Mouse (Mus musculus) limb, embryonic 14.5 days (tissue): ENCODE data around the gene Ice1. TPM values are rescaled to one million over a fixed set of nuclear protein-coding genes. Genes with fewer than 3 reads are reported as not detected.
A peak's percentile ranks its signal among the peaks of the same experiment; 100 is the strongest.

Source experiments
- ATAC-seq: fragments of 200-750 bp; cut with Nextera tagmentation; 2 replicates; pipeline ENCODE4 v1.8.0; 2017; ENCODE audit warnings: low read depth, moderate number of reproducible peaks, moderate TSS enrichment; ENCODE audit not compliant: low FRiP score
- DNase-seq: peaks from one replicate; pipeline ENCODE4 v3.0.0-alpha.2; 2015; ENCODE audit warnings: low spot score
- H3K27ac ChIP-seq: fragments of 300-500 bp; sonication (generic); replicated peaks from 2 replicates; pipeline ENCODE4 v1.5.1; 2014; ENCODE audit warnings: low read depth, mild to moderate bottlenecking, low read length, moderate library complexity, mixed read lengths
- H3K27me3 ChIP-seq: fragments of 300-500 bp; sonication (generic); 2 replicates; pipeline ENCODE4 v1.6.1; 2014; ENCODE audit warnings: low read length, mixed read lengths; ENCODE audit not compliant: control insufficient read depth, insufficient read depth
- H3K36me3 ChIP-seq: fragments of 300-500 bp; sonication (generic); 2 replicates; pipeline ENCODE4 v1.6.1; 2014; ENCODE audit warnings: mild to moderate bottlenecking, low read length, moderate library complexity, mixed read lengths; ENCODE audit not compliant: control insufficient read depth, insufficient read depth
- H3K4me1 ChIP-seq: fragments of 300-500 bp; sonication (generic); 2 replicates; pipeline ENCODE4 v1.6.1; 2014; ENCODE audit warnings: antibody characterized with exemption, low read length, mixed read lengths; ENCODE audit not compliant: control insufficient read depth, insufficient read depth
- H3K4me2 ChIP-seq: fragments of 300-500 bp; sonication (generic); replicated peaks from 2 replicates; pipeline ENCODE4 v1.6.1; 2014; ENCODE audit warnings: low read depth, mild to moderate bottlenecking, low read length, moderate library complexity; ENCODE audit not compliant: severe bottlenecking
- H3K4me3 ChIP-seq: fragments of 300-500 bp; sonication (generic); replicated peaks from 2 replicates; pipeline ENCODE4 v1.5.1; 2014; ENCODE audit warnings: low read length
- H3K9ac ChIP-seq: fragments of 300-500 bp; sonication (generic); 2 replicates; pipeline ENCODE4 v1.6.1; 2014; ENCODE audit warnings: mild to moderate bottlenecking, low read depth, low read length, moderate library complexity; ENCODE audit not compliant: severe bottlenecking
- H3K9me3 ChIP-seq: fragments of 300-500 bp; sonication (generic); 2 replicates; pipeline ENCODE4 v1.6.1; 2016; ENCODE audit warnings: low read length; ENCODE audit not compliant: control insufficient read depth
- POLR2A ChIP-seq: fragments of 200-500 bp; IDR thresholded peaks from 2 replicates; pipeline ENCODE4 v1.8.0; 2012; ENCODE audit warnings: inconsistent platforms, mild to moderate bottlenecking, moderate library complexity, borderline replicate concordance; ENCODE audit not compliant: insufficient read depth, insufficient read length; ENCODE audit errors: extremely low read depth
- WGBS: fragments of 180-500 bp; shearing (Covaris S2); extraction: QIAGEN DNeasy Blood & Tissue Kit; methylation state at CpG from one replicate; pipeline ENCODE4 v1.1.7; 2014; 5-methylcytosine and 5-hydroxymethylcytosine counted together
- polyA plus RNA-seq, 2 experiments: library from polyadenylated mRNA; depleted of rRNA in 1 of 2; stranded (reverse) in 1 of 2; unstranded in 1 of 2; fragments of >200 nt; fragmentation: Nextera tagmentation in 1 of 2; extraction: Ambion mirVana in 1 of 2; gene quantifications; 2 replicates each; pipeline versions ENCODE4 v1.2.1 to v1.2.3; 2012 to 2014

Ice1 gene
- polyA plus RNA-seq, 2 experiments, result 40.7 to 64.4 TPM

- no peak for TF ChIP-seq POLR2A
- H3K27me3 ChIP-seq, result no peaks in the 10 kb centered on the region
- 87% methylated on average over 15 of the region's 15 CpGs for WGBS
- peak; percentile 29 for DNase-seq
- ATAC-seq, result no peak
- no peak overlapping the region for H3K4me3 ChIP-seq
- H3K36me3 ChIP-seq, result peaks cover 84% of the 10 kb centered on the region
- H3K27ac ChIP-seq, result no peak overlapping the region
- H3K4me1 ChIP-seq, result no peaks in the 10 kb centered on the region
- no peak overlapping the region for H3K4me2 ChIP-seq
- no peak overlapping the region for H3K9ac ChIP-seq
- no peaks in the 10 kb centered on the region for H3K9me3 ChIP-seq
Observed at GRCm38 (mm10) chr13:70610431-70611420, 26.7 kb downstream of the Ice1 start.

GRCm38 (mm10) chr13:70609632-70610031, 27.8 kb downstream of the Ice1 start:
- ATAC-seq, result no peak
- WGBS, result 93% methylated on average over 3 of the region's 3 CpGs
- no peak overlapping the region for H3K27ac ChIP-seq
- peaks cover 84% of the 10 kb centered on the region for H3K36me3 ChIP-seq
- no peaks in the 10 kb centered on the region for H3K27me3 ChIP-seq
- DNase-seq, result no peak
- no peaks in the 10 kb centered on the region for H3K4me1 ChIP-seq
- no peak overlapping the region for H3K9ac ChIP-seq
- H3K4me3 ChIP-seq, result no peak overlapping the region
- no peak for TF ChIP-seq POLR2A
- no peaks in the 10 kb centered on the region for H3K9me3 ChIP-seq
- no peak overlapping the region for H3K4me2 ChIP-seq

GRCm38 (mm10) chr13:70605366-70605765, 32.1 kb downstream of the Ice1 start:
- WGBS, result 93% methylated on average over 5 of the region's 5 CpGs
- no peak for DNase-seq
- Histone ChIP-seq H3K36me3 (peaks cover 98% of the 10 kb centered on the region), H3K9me3 (no peaks in the 10 kb centered on the region), H3K4me1 (no peaks in the 10 kb centered on the region), H3K27ac (no peak overlapping the region), H3K4me3 (no peak overlapping the region), H3K27me3 (no peaks in the 10 kb centered on the region), H3K4me2 (no peak overlapping the region), H3K9ac (no peak overlapping the region)
- no peak for TF ChIP-seq POLR2A
- ATAC-seq, result no peak

GRCm38 (mm10) chr13:70604723-70605122, 32.7 kb downstream of the Ice1 start:
- ATAC-seq (no peak), DNase-seq (no peak)
- no peak overlapping the region for H3K9ac ChIP-seq
- no peaks in the 10 kb centered on the region for H3K9me3 ChIP-seq
- H3K4me3 ChIP-seq, result no peak overlapping the region
- H3K4me2 ChIP-seq, result no peak overlapping the region
- H3K27ac ChIP-seq, result no peak overlapping the region
- no peak for TF ChIP-seq POLR2A
- H3K4me1 ChIP-seq, result no peaks in the 10 kb centered on the region
- peaks cover 99% of the 10 kb centered on the region for H3K36me3 ChIP-seq
- WGBS, result 90% methylated on average over 8 of the region's 8 CpGs
- H3K27me3 ChIP-seq, result no peaks in the 10 kb centered on the region

GRCm38 (mm10) chr13:70601566-70601965, 35.9 kb downstream of the Ice1 start:
- Histone ChIP-seq H3K27me3 (no peaks in the 10 kb centered on the region), H3K4me3 (no peak overlapping the region), H3K27ac (no peak overlapping the region), H3K4me1 (no peaks in the 10 kb centered on the region), H3K4me2 (no peak overlapping the region), H3K9ac (no peak overlapping the region), H3K36me3 (peaks cover 85% of the 10 kb centered on the region), H3K9me3 (no peaks in the 10 kb centered on the region)
- WGBS, result 72% methylated on average over 1 of the region's 1 CpGs
- ATAC-seq, result no peak
- DNase-seq, result no peak
- TF ChIP-seq POLR2A, result no peak
